Mouse (Mus musculus) midbrain, postnatal 0 days (tissue): ENCODE measurements at regions not wholly inside any gene's neighbourhood (a gene's known extent, or its start where the extent isn't known, plus 50 kb on each side); places are given as distances from the start of the nearest gene placed in this dataset.

ENCODE experiments used
- ATAC-seq: fragments of 200-750 bp; cut with Nextera tagmentation; 2 replicates; pipeline ENCODE4 v1.8.0; 2017; ENCODE audit warnings: moderate number of reproducible peaks, mild to moderate bottlenecking, moderate TSS enrichment, moderate library complexity; ENCODE audit not compliant: low FRiP score
- DNase-seq: peaks from one replicate; pipeline ENCODE4 v3.0.0-alpha.2; 2015; ENCODE audit warnings: low spot score
- H3K27ac ChIP-seq: fragments of 300-500 bp; sonication (generic); 2 replicates; pipeline ENCODE4 v1.5.1; 2014; ENCODE audit warnings: low read depth, mild to moderate bottlenecking, low read length, mixed read lengths
- H3K27me3 ChIP-seq: fragments of 300-500 bp; sonication (generic); 2 replicates; pipeline ENCODE4 v1.6.1; 2014; ENCODE audit warnings: low read length, control low read depth, mixed read lengths; ENCODE audit not compliant: insufficient read depth
- H3K36me3 ChIP-seq: fragments of 300-500 bp; sonication (generic); 2 replicates; pipeline ENCODE4 v1.6.1; 2014; ENCODE audit warnings: low read length, control low read depth, mixed read lengths; ENCODE audit not compliant: insufficient read depth
- H3K4me1 ChIP-seq: fragments of 300-500 bp; sonication (generic); 2 replicates; pipeline ENCODE4 v1.6.1; 2014; ENCODE audit warnings: mild to moderate bottlenecking, control low read depth, antibody characterized with exemption, low read length, mixed read lengths; ENCODE audit not compliant: insufficient read depth
- H3K4me2 ChIP-seq: fragments of 300-500 bp; sonication (generic); 2 replicates; pipeline ENCODE4 v1.6.1; 2014; ENCODE audit warnings: low read depth, mild to moderate bottlenecking, low read length, mixed read lengths; ENCODE audit not compliant: poor library complexity, severe bottlenecking
- H3K4me3 ChIP-seq: fragments of 300-500 bp; sonication (generic); 2 replicates; pipeline ENCODE4 v1.5.1; 2014; ENCODE audit warnings: low read depth, mild to moderate bottlenecking, low read length, moderate library complexity
- H3K9ac ChIP-seq: fragments of 300-500 bp; sonication (generic); replicated peaks from 2 replicates; pipeline ENCODE4 v1.6.1; 2014; ENCODE audit warnings: mild to moderate bottlenecking, low read length, moderate library complexity, mixed read lengths; ENCODE audit not compliant: poor library complexity, severe bottlenecking
- H3K9me3 ChIP-seq: fragments of 300-500 bp; sonication (generic); 2 replicates; pipeline ENCODE4 v1.6.1; 2016; ENCODE audit warnings: low read length, control low read depth
- CTCF ChIP-seq: IDR thresholded peaks from 2 replicates; pipeline ENCODE4 v1.5.1; 2016; ENCODE audit warnings: antibody characterized with exemption, mild to moderate bottlenecking
- WGBS: fragments of 180-500 bp; shearing (Covaris S2); extraction: QIAGEN DNeasy Blood & Tissue Kit; methylation state at CpG from one replicate; pipeline ENCODE4 v1.1.7; 2014; 5-methylcytosine and 5-hydroxymethylcytosine counted together

DNA sequence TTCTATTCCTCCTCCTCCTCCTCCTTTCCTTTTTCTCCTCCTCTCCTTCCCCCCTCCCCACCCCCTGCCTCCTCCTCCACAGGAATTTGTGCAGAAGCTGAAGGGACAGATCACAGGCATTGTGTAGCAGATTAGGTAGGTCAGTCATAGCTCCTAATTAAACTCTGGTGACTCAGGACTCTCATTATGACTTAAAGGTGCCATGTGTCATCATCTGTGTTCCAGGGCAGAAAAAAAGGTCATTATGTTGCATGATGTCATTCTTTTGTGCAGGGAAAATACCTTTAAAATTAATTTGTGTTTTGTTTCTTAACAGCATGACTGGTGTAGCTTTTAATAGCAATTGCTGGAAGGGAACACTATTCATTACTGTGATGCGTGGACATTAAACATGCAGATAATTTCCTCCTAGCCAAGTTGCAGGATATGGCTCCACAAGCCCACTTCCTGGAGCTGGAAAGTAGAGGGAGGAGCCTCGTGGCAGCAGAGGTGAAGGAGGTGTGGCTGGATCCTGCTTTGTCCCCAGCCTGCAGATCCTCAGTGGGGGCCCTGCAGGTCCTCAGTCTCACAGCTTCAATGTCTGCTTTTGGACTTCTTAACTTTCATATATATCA, 62.4 kb upstream of the Jazf1 start:
- ATAC-seq (no peak), DNase-seq (no peak)
- Histone ChIP-seq H3K9ac (no peak overlapping the region), H3K27me3 (no peaks in the 10 kb centered on the region), H3K4me3 (no peak overlapping the region), H3K27ac (no peak overlapping the region), H3K4me1 (no peaks in the 10 kb centered on the region), H3K9me3 (no peaks in the 10 kb centered on the region), H3K4me2 (no peak overlapping the region), H3K36me3 (no peaks in the 10 kb centered on the region)
- WGBS: 26% methylated on average over 2 of the region's 2 CpGs
- TF ChIP-seq CTCF: no peak

DNA sequence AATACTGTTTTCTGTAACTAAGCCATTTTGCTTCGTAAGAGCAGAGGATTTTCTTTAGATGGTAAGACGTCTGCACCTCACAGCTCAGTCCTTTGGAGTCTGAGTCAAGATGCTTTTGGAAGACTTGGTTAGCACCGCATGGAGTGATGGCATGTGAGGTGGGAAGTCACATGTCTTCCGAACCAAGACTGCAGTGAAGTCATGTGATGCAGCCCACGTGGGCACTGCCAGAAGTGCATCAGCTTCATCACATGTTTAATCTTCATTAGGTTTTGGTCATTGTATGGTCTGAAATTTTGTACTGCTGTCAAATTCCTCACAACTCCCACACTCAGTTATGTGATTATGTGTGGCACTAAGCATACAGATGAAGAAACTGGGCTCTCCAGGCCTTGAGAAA, 58.3 kb upstream of the Jazf1 start:
- WGBS: 65% methylated on average over 5 of the region's 5 CpGs
- no peaks in the 10 kb centered on the region for H3K27me3 ChIP-seq
- no peaks in the 10 kb centered on the region for H3K36me3 ChIP-seq
- no peak overlapping the region for H3K4me3 ChIP-seq
- ATAC-seq: no peak
- no peaks in the 10 kb centered on the region for H3K9me3 ChIP-seq
- no peak overlapping the region for H3K4me2 ChIP-seq
- H3K27ac ChIP-seq: no peak overlapping the region
- no peaks in the 10 kb centered on the region for H3K4me1 ChIP-seq
- DNase-seq: no peak
- no peak overlapping the region for H3K9ac ChIP-seq
- no peak for TF ChIP-seq CTCF

DNA sequence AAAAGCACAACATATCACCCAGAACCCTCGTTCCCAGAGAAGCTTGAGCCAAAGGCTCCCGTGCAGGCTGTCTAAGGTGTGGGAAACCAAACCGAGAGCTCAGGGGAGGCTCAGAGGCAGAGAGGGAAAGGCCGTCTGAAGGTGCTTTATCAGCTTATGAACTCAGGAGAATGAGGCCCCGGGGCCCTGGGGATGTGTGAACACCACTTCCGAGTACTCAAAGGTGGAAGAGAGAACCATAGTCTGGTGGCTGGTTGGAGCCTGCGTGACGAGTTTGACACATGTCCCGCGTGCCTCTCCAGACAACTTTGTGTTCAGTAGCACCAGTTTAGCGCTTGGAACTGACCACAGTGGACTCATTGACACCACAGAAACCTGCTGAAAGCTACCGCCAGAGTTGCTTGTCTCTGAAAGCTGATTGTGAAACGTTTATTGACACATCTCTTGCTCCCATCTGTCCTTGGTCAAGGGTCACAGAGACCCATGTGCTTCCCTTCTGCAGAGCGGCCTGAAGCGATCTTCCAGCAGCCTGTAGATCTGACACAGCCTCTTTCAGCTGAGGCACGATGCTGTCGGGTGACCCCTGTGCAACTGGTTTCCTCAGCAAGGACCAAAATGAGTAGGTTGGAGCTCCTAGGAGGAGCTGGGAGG, 56.5 kb upstream of the Jazf1 start:
- Histone ChIP-seq H3K4me3 (no peak overlapping the region), H3K9ac (no peak overlapping the region), H3K9me3 (no peaks in the 10 kb centered on the region), H3K27ac (no peak overlapping the region), H3K4me2 (no peak overlapping the region), H3K36me3 (no peaks in the 10 kb centered on the region), H3K4me1 (no peaks in the 10 kb centered on the region), H3K27me3 (no peaks in the 10 kb centered on the region)
- ATAC-seq (no peak), DNase-seq (no peak)
- WGBS: 89% methylated on average over 17 of the region's 17 CpGs
- no peak for TF ChIP-seq CTCF

DNA sequence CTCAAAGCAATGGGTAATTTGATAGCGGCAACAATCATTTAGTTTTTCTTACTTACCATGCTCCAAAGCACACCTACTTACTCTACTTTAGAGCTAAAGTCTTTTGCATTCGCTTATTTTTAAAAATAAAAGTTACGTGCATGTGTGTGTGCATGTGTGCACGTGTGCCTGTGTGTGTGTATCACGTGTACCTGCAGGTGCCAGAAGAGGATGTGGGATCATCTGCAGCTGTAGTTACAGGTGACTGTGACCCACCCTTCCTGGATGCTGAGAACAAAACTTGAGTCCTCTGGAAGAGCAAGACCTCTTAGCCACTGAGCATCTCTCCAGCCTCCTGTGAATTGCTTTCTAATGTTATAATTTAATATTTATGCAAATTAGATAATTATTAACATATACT, 52.0 kb upstream of the Jazf1 start:
- no peak for TF ChIP-seq CTCF
- no peak overlapping the region for H3K9ac ChIP-seq
- no peaks in the 10 kb centered on the region for H3K9me3 ChIP-seq
- no peak overlapping the region for H3K27ac ChIP-seq
- WGBS: 94% methylated on average over 5 of the region's 5 CpGs
- no peaks in the 10 kb centered on the region for H3K27me3 ChIP-seq
- H3K36me3 ChIP-seq: no peaks in the 10 kb centered on the region
- ATAC-seq: no peak
- DNase-seq: no peak
- H3K4me3 ChIP-seq: no peak overlapping the region
- H3K4me2 ChIP-seq: no peak overlapping the region
- H3K4me1 ChIP-seq: no peaks in the 10 kb centered on the region
